Mouse (Mus musculus): ENCODE results near the gene 4930467E23Rik. TPM values are rescaled to one million over a fixed set of nuclear protein-coding genes. Genes with fewer than 3 reads are reported as not detected.

4930467E23Rik gene
- polyA plus RNA-seq (2012; rRNA removed): not detected in 2 replicates

DNA sequence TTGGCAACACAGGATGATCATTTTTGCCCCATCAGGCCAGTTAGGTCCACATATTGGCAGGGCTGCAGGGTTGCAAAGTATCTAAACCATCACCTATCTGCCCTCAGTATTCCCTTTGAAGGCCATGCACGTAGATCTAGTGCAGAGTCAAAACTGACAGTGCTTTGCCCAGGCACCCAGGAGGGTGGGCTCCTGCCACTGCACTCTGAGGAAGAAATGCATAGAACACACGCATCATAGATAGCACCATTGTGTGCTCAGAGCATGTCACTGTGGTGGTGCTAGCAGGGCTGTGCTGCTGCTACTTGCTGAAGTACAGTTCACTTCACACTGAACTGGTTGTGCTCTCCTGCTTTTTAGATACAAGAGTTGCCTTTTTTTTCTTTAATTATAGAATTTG is at the start of gene 4930467E23Rik:
Gene 4930467E23Rik, plus strand, starts transcription at position 301 of the 400 bp plus-strand sequence.

Other genes with a start within 250 kb of the 4930467E23Rik start
- gene Defb7, start 234.5 kb upstream of the 4930467E23Rik start, polyA plus RNA-seq (2012; rRNA removed): not detected in 2 replicates
- 0.02 TPM in 1 of 2 replicates, not detected in the other for gene Gm31371, start 173.8 kb downstream of the 4930467E23Rik start, polyA plus RNA-seq (2012; rRNA removed)